Mouse (Mus musculus) neural tube, embryonic 13.5 days (tissue): ENCODE results near the gene Fancd2. TPM values are rescaled to one million over a fixed set of nuclear protein-coding genes. Genes with fewer than 3 reads are reported as not detected.
A peak's percentile ranks its signal among the peaks of the same experiment; 100 is the strongest.

Experiments
- ATAC-seq: fragments of 200-750 bp; cut with Nextera tagmentation; 2 replicates; pipeline ENCODE4 v1.8.0; 2017; ENCODE audit warnings: low read depth, mild to moderate bottlenecking, moderate TSS enrichment, moderate library complexity
- H3K27ac ChIP-seq: fragments of 300-500 bp; sonication (generic); replicated peaks from 2 replicates; pipeline ENCODE4 v1.5.1; 2015; ENCODE audit warnings: moderate library complexity, mild to moderate bottlenecking, inconsistent platforms
- H3K27me3 ChIP-seq: fragments of 300-500 bp; sonication (generic); 2 replicates; pipeline ENCODE4 v1.6.1; 2015; ENCODE audit warnings: mild to moderate bottlenecking, inconsistent platforms
- H3K36me3 ChIP-seq: fragments of 300-500 bp; sonication (generic); 2 replicates; pipeline ENCODE4 v1.6.1; 2015; ENCODE audit warnings: mild to moderate bottlenecking, inconsistent platforms
- H3K4me1 ChIP-seq: fragments of 300-500 bp; sonication (generic); replicated peaks from 2 replicates; pipeline ENCODE4 v1.6.1; 2015; ENCODE audit warnings: inconsistent platforms
- H3K4me2 ChIP-seq: fragments of 300-500 bp; sonication (generic); 2 replicates; pipeline ENCODE4 v1.6.1; 2015; ENCODE audit warnings: inconsistent platforms, mild to moderate bottlenecking, moderate library complexity
- H3K4me3 ChIP-seq: fragments of 300-500 bp; sonication (generic); 2 replicates; pipeline ENCODE4 v1.5.1; 2015; ENCODE audit warnings: mild to moderate bottlenecking, inconsistent platforms
- H3K9ac ChIP-seq: fragments of 300-500 bp; sonication (generic); 2 replicates; pipeline ENCODE4 v1.6.1; 2015; ENCODE audit warnings: moderate library complexity, mild to moderate bottlenecking, inconsistent platforms
- H3K9me3 ChIP-seq: fragments of 300-500 bp; sonication (generic); 2 replicates; pipeline ENCODE4 v1.6.1; 2016; ENCODE audit warnings: inconsistent platforms
- WGBS: fragments of 180-500 bp; shearing (Covaris S2); methylation state at CpG from one replicate; pipeline ENCODE4 v1.1.7; 2015; 5-methylcytosine and 5-hydroxymethylcytosine counted together
- polyA plus RNA-seq: library from polyadenylated mRNA; unstranded; fragments of >200 nt; fragmentation: Nextera tagmentation; extraction: Ambion mirVana; gene quantifications from 2 replicates; pipeline ENCODE4 v1.2.1, GENCODE M21; 2015

Gene Fancd2
- polyA plus RNA-seq, 1 experiment from 2014 or later = 2.1 TPM

GRCm38 (mm10) chr6:113501388-113502084, 29.9 kb upstream of the Fancd2 start, which contains the start of gene Prrt3:
Gene Prrt3 (minus strand): TSS chr6:113501931.
- Histone ChIP-seq H3K27ac (peak within 1 kb of the TSS; percentile 42), H3K4me2 (peak within 1 kb of the TSS; percentile 65)

GRCm38 (mm10) chr6:113502801-113503200, 28.7 kb upstream of the Fancd2 start:
- H3K9me3 ChIP-seq = no peaks in the 10 kb centered on the region
- no peak overlapping the region for H3K4me3 ChIP-seq
- no peak for ATAC-seq
- H3K27me3 ChIP-seq = peaks cover 16% of the 10 kb centered on the region
- H3K4me1 ChIP-seq = peaks cover 23% of the 10 kb centered on the region
- WGBS = 63% methylated on average over 2 of the region's 2 CpGs
- no peaks in the 10 kb centered on the region for H3K36me3 ChIP-seq
- H3K4me2 ChIP-seq = no peak overlapping the region
- H3K9ac ChIP-seq = no peak overlapping the region
- H3K27ac ChIP-seq = no peak overlapping the region

More at GRCm38 (mm10) chr6:113501388-113502084, 29.9 kb upstream of the Fancd2 start, which contains the start of gene Prrt3:
- no peaks in the 10 kb centered on the region for H3K36me3 ChIP-seq
- peak; percentile 88 for ATAC-seq
- peaks cover 23% of the 10 kb centered on the region for H3K4me1 ChIP-seq
- peak within 1 kb of the TSS; percentile 78 for H3K9ac ChIP-seq
- no peaks in the 10 kb centered on the region for H3K9me3 ChIP-seq
- H3K27me3 ChIP-seq = peaks cover 16% of the 10 kb centered on the region
- H3K4me3 ChIP-seq = peak within 1 kb of the TSS; percentile 55
- WGBS = 3% methylated on average over 32 of the region's 32 CpGs

GRCm38 (mm10) chr6:113505689-113506088, 25.8 kb upstream of the Fancd2 start:
- 77% methylated on average over 1 of the region's 1 CpGs for WGBS
- H3K27me3 ChIP-seq = peaks cover 7% of the 10 kb centered on the region
- H3K4me3 ChIP-seq = no peak overlapping the region
- no peaks in the 10 kb centered on the region for H3K36me3 ChIP-seq
- H3K4me2 ChIP-seq = no peak overlapping the region
- no peak overlapping the region for H3K27ac ChIP-seq
- H3K9ac ChIP-seq = no peak overlapping the region
- peaks cover 19% of the 10 kb centered on the region for H3K4me1 ChIP-seq
- ATAC-seq = no peak
- no peaks in the 10 kb centered on the region for H3K9me3 ChIP-seq

- no peaks in the 10 kb centered on the region for H3K27me3 ChIP-seq
- no peaks in the 10 kb centered on the region for H3K9me3 ChIP-seq
- 0 out of 2 replicates have a peak, but pooled peaks cover 4% of the 10 kb centered on the region for H3K36me3 ChIP-seq
- H3K27ac ChIP-seq = no peak overlapping the region
- no peak overlapping the region for H3K9ac ChIP-seq
- H3K4me3 ChIP-seq = no peak overlapping the region
- H3K4me2 ChIP-seq = no peak overlapping the region
- H3K4me1 ChIP-seq = peaks cover 4% of the 10 kb centered on the region; the same call in 1 of the 2 replicates
- ATAC-seq = no peak
These were observed 24.4 kb upstream of the Fancd2 start for GRCm38 (mm10) chr6:113507130-113507529.

GRCm38 (mm10) chr6:113508272-113508946, 23.1 kb upstream of the Fancd2 start:
- no peak overlapping the region for H3K9ac ChIP-seq
- H3K4me2 ChIP-seq = no peak overlapping the region
- H3K27me3 ChIP-seq = no peaks in the 10 kb centered on the region
- no peaks in the 10 kb centered on the region for H3K9me3 ChIP-seq
- 75% methylated on average over 7 of the region's 7 CpGs for WGBS
- no peak overlapping the region for H3K4me3 ChIP-seq
- ATAC-seq = no peak
- H3K4me1 ChIP-seq = no peaks in the 10 kb centered on the region
- peaks cover 13% of the 10 kb centered on the region for H3K36me3 ChIP-seq
- no peak overlapping the region for H3K27ac ChIP-seq

- Histone ChIP-seq H3K4me1 (no peaks in the 10 kb centered on the region), H3K27ac (no peak overlapping the region), H3K36me3 (peaks cover 18% of the 10 kb centered on the region), H3K4me2 (no peak overlapping the region), H3K9ac (no peak overlapping the region), H3K27me3 (no peaks in the 10 kb centered on the region), H3K9me3 (no peaks in the 10 kb centered on the region), H3K4me3 (no peak overlapping the region)
- no peak for ATAC-seq
- WGBS = 52% methylated on average over 5 of the region's 5 CpGs
These were observed 22.6 kb upstream of the Fancd2 start for GRCm38 (mm10) chr6:113508947-113509280.

- Histone ChIP-seq H3K27me3 (no peaks in the 10 kb centered on the region), H3K4me1 (no peaks in the 10 kb centered on the region), H3K27ac (no peak overlapping the region), H3K9me3 (no peaks in the 10 kb centered on the region), H3K4me3 (no peak overlapping the region), H3K4me2 (no peak overlapping the region), H3K36me3 (peaks cover 69% of the 10 kb centered on the region), H3K9ac (no peak overlapping the region)
- no peak for ATAC-seq
- 86% methylated on average over 6 of the region's 6 CpGs for WGBS
These were observed 17.5 kb upstream of the Fancd2 start for GRCm38 (mm10) chr6:113513944-113514343.

GRCm38 (mm10) chr6:113514600-113514999, 16.9 kb upstream of the Fancd2 start:
- no peaks in the 10 kb centered on the region for H3K9me3 ChIP-seq
- peaks cover 75% of the 10 kb centered on the region for H3K36me3 ChIP-seq
- H3K27me3 ChIP-seq = no peaks in the 10 kb centered on the region
- no peak overlapping the region for H3K4me2 ChIP-seq
- WGBS = 98% methylated on average over 3 of the region's 3 CpGs
- no peak overlapping the region for H3K4me3 ChIP-seq
- H3K27ac ChIP-seq = no peak overlapping the region
- no peak overlapping the region for H3K9ac ChIP-seq
- no peaks in the 10 kb centered on the region for H3K4me1 ChIP-seq
- ATAC-seq = no peak

GRCm38 (mm10) chr6:113517434-113518080, 13.9 kb upstream of the Fancd2 start:
- H3K9ac ChIP-seq = no peak overlapping the region
- H3K27me3 ChIP-seq = no peaks in the 10 kb centered on the region
- no peaks in the 10 kb centered on the region for H3K9me3 ChIP-seq
- H3K4me3 ChIP-seq = no peak overlapping the region
- peaks cover 99% of the 10 kb centered on the region for H3K36me3 ChIP-seq
- no peak overlapping the region for H3K27ac ChIP-seq
- H3K4me2 ChIP-seq = no peak overlapping the region
- H3K4me1 ChIP-seq = no peaks in the 10 kb centered on the region
- 92% methylated on average over 8 of the region's 8 CpGs for WGBS
- no peak for ATAC-seq

GRCm38 (mm10) chr6:113522310-113522709, 9.2 kb upstream of the Fancd2 start:
- Histone ChIP-seq H3K27me3 (no peaks in the 10 kb centered on the region), H3K36me3 (peaks cover 60% of the 10 kb centered on the region), H3K4me3 (no peak overlapping the region), H3K4me2 (no peak overlapping the region), H3K9me3 (no peaks in the 10 kb centered on the region), H3K4me1 (no peaks in the 10 kb centered on the region), H3K9ac (no peak overlapping the region), H3K27ac (no peak overlapping the region)
- 85% methylated on average over 1 of the region's 1 CpGs for WGBS
- ATAC-seq = no peak

- Histone ChIP-seq H3K27ac (no peak overlapping the region), H3K4me2 (no peak overlapping the region), H3K27me3 (no peaks in the 10 kb centered on the region), H3K4me1 (no peaks in the 10 kb centered on the region), H3K9ac (no peak overlapping the region; the same call in 1 of the 2 replicates), H3K36me3 (peaks cover 53% of the 10 kb centered on the region), H3K9me3 (no peaks in the 10 kb centered on the region), H3K4me3 (no peak overlapping the region)
- 92% methylated on average over 8 of the region's 8 CpGs for WGBS
- no peak for ATAC-seq
These were observed 8.1 kb upstream of the Fancd2 start for GRCm38 (mm10) chr6:113523420-113523819.

- H3K9me3 ChIP-seq = no peaks in the 10 kb centered on the region
- no peak for ATAC-seq
- no peak overlapping the region for H3K27ac ChIP-seq
- H3K27me3 ChIP-seq = no peaks in the 10 kb centered on the region
- peak overlapping the region; percentile 89 for H3K4me3 ChIP-seq
- WGBS = 7% methylated on average over 7 of the region's 7 CpGs
- H3K36me3 ChIP-seq = 0 out of 2 replicates have a peak, but pooled peaks cover 8% of the 10 kb centered on the region
- H3K9ac ChIP-seq = peak overlapping the region; percentile 91
- peaks cover 27% of the 10 kb centered on the region for H3K4me1 ChIP-seq
- peak overlapping the region; percentile 82 for H3K4me2 ChIP-seq
These were observed 440 bp downstream of the Fancd2 start for GRCm38 (mm10) chr6:113531840-113532404.
